In genomic region chr1:100922833-100923232, GRCm38 (mm10) we compare ENCODE assay signal across 25 mouse cellular contexts.
"Had no signal": no experiment of that assay in that cellular context is flagged by ENCODE, and none has a peak within 500 bp of the region (broad histone marks: within the 10 kb centered on the region; RNA-seq: fewer than 3 reads in every experiment).

No protein-coding gene starts in this region.

- H3K27ac ChIP-seq: embryonic facial prominence, embryonic 10.5 days; embryonic facial prominence, embryonic 12.5 days; embryonic facial prominence, embryonic 13.5 days; embryonic facial prominence, embryonic 15.5 days; forebrain, embryonic 10.5 days; forebrain, embryonic 12.5 days; forebrain, embryonic 13.5 days; forebrain, embryonic 15.5 days; gastrocnemius, adult 2 months; heart, adult 2 months had no signal

- H3K4me3 ChIP-seq: embryonic facial prominence, embryonic 10.5 days; embryonic facial prominence, embryonic 12.5 days; embryonic facial prominence, embryonic 13.5 days; embryonic facial prominence, embryonic 15.5 days; erythroblast, embryonic 14.5 days; forebrain, embryonic 10.5 days; forebrain, embryonic 12.5 days; forebrain, embryonic 13.5 days; forebrain, embryonic 15.5 days; gastrocnemius, adult 2 months; heart, adult 2 months had no signal

- H3K9ac ChIP-seq: embryonic facial prominence, embryonic 12.5 days; embryonic facial prominence, embryonic 13.5 days; embryonic facial prominence, embryonic 15.5 days; forebrain, embryonic 12.5 days; forebrain, embryonic 13.5 days; forebrain, embryonic 15.5 days; forebrain, postnatal 0 days had no signal

- H3K36me3 ChIP-seq: embryonic facial prominence, embryonic 10.5 days; embryonic facial prominence, embryonic 12.5 days; embryonic facial prominence, embryonic 13.5 days; embryonic facial prominence, embryonic 15.5 days; forebrain, embryonic 10.5 days; forebrain, embryonic 12.5 days; forebrain, embryonic 15.5 days had no signal

- H3K27me3 ChIP-seq: embryonic facial prominence, embryonic 12.5 days; embryonic facial prominence, embryonic 13.5 days; embryonic facial prominence, embryonic 15.5 days; forebrain, embryonic 12.5 days; forebrain, embryonic 13.5 days; forebrain, embryonic 15.5 days had no signal

- DNase-seq: cerebellum, adult 9-10 months; cerebellum, adult 9-11 months; cerebellum, postnatal 10 days; cerebellum, postnatal 14 days; cerebellum, postnatal 25 days; cerebellum, postnatal 36 days; embryo, embryonic 11 days; forebrain, postnatal 0 days; gastrocnemius, adult 2 months; gastrocnemius, postnatal 10 days; gastrocnemius, postnatal 14 days; gastrocnemius, postnatal 25 days; gastrocnemius, postnatal 36 days; heart, adult 11 months; heart, adult 18-20 months; heart, adult 2 months had no signal

- H3K4me1 ChIP-seq: embryonic facial prominence, embryonic 10.5 days; embryonic facial prominence, embryonic 12.5 days; embryonic facial prominence, embryonic 13.5 days; embryonic facial prominence, embryonic 15.5 days; forebrain, embryonic 10.5 days; forebrain, embryonic 12.5 days; forebrain, embryonic 13.5 days; forebrain, embryonic 15.5 days had no signal

- H3K9me3 ChIP-seq: embryonic facial prominence, embryonic 10.5 days; embryonic facial prominence, embryonic 12.5 days; embryonic facial prominence, embryonic 13.5 days; embryonic facial prominence, embryonic 15.5 days; forebrain, embryonic 10.5 days; forebrain, embryonic 12.5 days; forebrain, embryonic 13.5 days; forebrain, embryonic 15.5 days had no signal
